Mouse (Mus musculus): Measurements from ENCODE around the gene Bod1l. TPM values are rescaled to one million over a fixed set of nuclear protein-coding genes. Genes with fewer than 3 reads are reported as not detected.
A peak's percentile ranks its signal among the peaks of the same experiment; 100 is the strongest.

The Bod1l gene
- 29.4 and 30.1 TPM in 2 replicates for polyA plus RNA-seq (2015; fragmentation: Nextera tagmentation; extraction: Ambion mirVana)

DNA sequence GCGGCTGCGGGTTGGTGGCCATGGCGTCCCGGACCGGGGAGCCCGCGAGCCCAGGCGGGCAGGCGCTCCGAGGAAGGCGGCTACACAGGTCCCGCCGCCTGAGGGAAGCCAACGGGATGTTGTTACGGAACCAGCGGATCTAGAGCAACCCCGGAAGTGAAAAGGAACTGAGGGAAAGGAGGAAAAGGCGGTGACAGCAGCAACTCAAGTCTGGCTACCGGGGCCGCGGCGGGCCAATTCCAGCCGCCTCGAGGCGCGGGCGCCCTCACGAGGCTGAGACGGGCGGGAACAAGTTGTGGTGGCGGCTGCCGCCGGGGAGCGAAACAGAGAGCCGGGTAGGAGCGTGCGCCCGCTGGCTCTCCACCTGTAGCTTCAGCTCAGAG is at the start of gene Bod1l:
Bod1l (minus strand) TSS at position 169 of the 383 bp plus-strand sequence.
- Histone ChIP-seq H3K36me3 (no peaks in the 10 kb centered on the region), H3K27ac (replicated peaks) (peak within 1 kb of the TSS; percentile 68), H3K4me3 (replicated peaks) (peak within 1 kb of the TSS; percentile 100), H3K9ac (replicated peaks) (peak within 1 kb of the TSS; percentile 97), H3K4me2 (peak within 1 kb of the TSS; percentile 82), H3K27me3 (replicated peaks) (no peaks in the 10 kb centered on the region), H3K4me1 (peaks cover 24% of the 10 kb centered on the region), H3K9me3 (replicated peaks) (no peaks in the 10 kb centered on the region)
- under 1% methylated on average over 38 of the region's 38 CpGs for WGBS
- peak; percentile 96 for ATAC-seq (ENCODE audit: low FRiP score)

DNA sequence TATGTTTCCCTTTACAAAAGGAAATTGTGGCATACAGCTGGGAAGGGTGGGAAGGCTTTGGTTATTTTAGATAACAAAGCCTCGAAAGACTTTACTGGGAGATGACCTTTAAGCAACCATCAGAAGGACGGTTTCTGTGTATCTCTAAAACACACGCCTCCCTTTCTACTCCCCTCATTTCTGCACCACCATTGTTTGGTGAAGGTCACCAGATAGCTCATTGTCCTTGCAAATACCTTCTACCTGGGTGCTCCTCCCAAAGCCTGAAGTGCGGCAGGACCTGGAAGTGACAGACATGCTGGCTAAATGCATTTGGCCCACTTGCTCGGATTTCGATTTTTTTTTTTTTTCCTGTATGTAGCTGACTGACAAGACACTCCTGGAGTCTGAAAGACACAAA is 49.2 kb upstream of the Bod1l start:
- Histone ChIP-seq H3K9ac (replicated peaks) (no peak overlapping the region), H3K36me3 (no peaks in the 10 kb centered on the region), H3K4me3 (replicated peaks) (no peak overlapping the region), H3K4me2 (no peak overlapping the region), H3K9me3 (replicated peaks) (no peaks in the 10 kb centered on the region), H3K27ac (replicated peaks) (no peak overlapping the region), H3K4me1 (peaks cover 9% of the 10 kb centered on the region), H3K27me3 (replicated peaks) (no peaks in the 10 kb centered on the region)
- 84% methylated on average over 6 of the region's 6 CpGs for WGBS
- ATAC-seq (ENCODE audit: low FRiP score) = no peak

DNA sequence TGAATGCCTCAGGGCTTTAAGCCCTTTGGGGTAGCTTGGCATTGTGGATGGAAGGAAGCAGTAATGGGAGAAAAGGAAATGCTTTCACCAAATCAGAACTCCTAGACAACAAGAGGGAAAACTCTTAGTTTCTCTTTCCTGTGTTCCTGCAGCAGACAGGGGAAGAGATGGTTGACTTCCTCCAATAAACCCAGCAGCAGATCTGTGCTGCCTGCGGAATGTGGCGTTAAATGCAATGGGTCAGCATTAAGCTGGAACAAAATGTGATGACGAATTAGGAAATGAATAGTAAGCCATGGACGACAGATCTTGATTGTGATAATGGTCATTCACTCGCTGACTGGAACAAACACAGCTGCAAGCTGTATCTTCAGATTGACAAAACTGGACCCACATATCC is 46.8 kb upstream of the Bod1l start:
- Histone ChIP-seq H3K36me3 (no peaks in the 10 kb centered on the region), H3K4me3 (replicated peaks) (no peak overlapping the region), H3K9ac (replicated peaks) (no peak overlapping the region), H3K4me1 (peaks cover 9% of the 10 kb centered on the region), H3K4me2 (no peak overlapping the region), H3K27me3 (replicated peaks) (no peaks in the 10 kb centered on the region), H3K9me3 (replicated peaks) (no peaks in the 10 kb centered on the region), H3K27ac (replicated peaks) (no peak overlapping the region; the same call in 1 of the 2 replicates)
- WGBS = 70% methylated on average over 5 of the region's 5 CpGs
- ATAC-seq (ENCODE audit: low FRiP score) = no peak

DNA sequence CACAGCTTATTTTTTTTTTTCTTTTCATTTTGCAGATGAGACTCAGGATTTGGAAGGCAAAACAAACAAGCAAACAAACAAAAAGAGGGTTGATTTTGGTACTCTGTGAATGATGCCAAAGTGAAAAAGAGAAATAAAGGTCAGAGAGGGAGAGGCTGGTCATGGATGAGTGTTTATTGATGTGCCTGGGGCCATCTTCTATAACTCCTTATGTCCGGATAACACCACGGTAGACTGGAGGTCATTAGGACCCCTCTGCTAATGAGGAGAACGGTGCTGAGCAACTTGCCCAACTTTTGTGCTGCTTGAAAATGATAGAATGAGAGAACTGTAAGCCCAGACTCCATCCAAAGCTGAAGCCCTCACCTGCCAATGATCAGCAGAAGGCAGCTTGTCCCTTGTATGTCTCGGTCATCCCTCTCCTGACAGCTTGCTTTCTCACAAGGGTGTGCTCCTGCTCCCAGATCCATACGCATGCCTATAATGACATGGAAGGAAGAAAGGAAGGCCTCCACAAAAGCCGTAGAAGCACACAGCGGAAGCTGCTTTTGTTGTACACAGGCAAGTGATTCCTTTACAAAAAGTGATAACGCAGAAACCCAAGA is 45.2 kb upstream of the Bod1l start:
- Histone ChIP-seq H3K4me1 (peaks cover 9% of the 10 kb centered on the region), H3K36me3 (no peaks in the 10 kb centered on the region), H3K27ac (replicated peaks) (peak overlapping the region; percentile 43), H3K9ac (replicated peaks) (no peak overlapping the region), H3K27me3 (replicated peaks) (no peaks in the 10 kb centered on the region), H3K4me3 (replicated peaks) (no peak overlapping the region), H3K4me2 (peak overlapping the region; percentile 28; the same call in 1 of the 2 replicates), H3K9me3 (replicated peaks) (no peaks in the 10 kb centered on the region)
- peak; percentile 9; the same call in 1 of the 2 replicates for ATAC-seq (ENCODE audit: low FRiP score)
- 70% methylated on average over 8 of the region's 8 CpGs for WGBS

DNA sequence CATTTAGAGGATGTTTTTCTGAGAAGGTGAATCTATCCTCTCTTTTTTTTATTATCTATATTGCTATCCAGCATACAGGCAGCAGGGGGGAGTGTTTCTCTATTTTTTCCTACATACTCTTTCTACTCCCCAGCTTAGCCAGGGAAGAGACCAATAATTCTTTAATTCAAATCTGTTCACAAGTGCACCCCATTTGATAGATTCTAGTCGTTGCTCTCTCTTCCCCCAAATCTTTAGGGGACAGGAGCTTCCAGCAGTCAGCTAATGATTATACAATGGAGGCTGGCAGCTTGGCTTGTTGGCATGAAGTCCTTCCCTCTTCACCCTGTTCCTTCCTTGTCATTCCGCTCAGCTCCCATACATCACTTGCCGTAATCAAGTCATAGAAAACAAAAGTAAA is 44.7 kb upstream of the Bod1l start:
- H3K27me3 ChIP-seq (replicated peaks) = no peaks in the 10 kb centered on the region
- H3K36me3 ChIP-seq = no peaks in the 10 kb centered on the region
- H3K9ac ChIP-seq (replicated peaks) = no peak overlapping the region
- H3K9me3 ChIP-seq (replicated peaks) = no peaks in the 10 kb centered on the region
- peak; percentile 83 for ATAC-seq (ENCODE audit: low FRiP score)
- H3K4me3 ChIP-seq (replicated peaks) = no peak overlapping the region
- 0 out of 2 replicates have a peak overlapping the region, but pooled peaks have one; percentile 58 for H3K27ac ChIP-seq (replicated peaks)
- WGBS = 27% methylated on average over 3 of the region's 3 CpGs
- peak overlapping the region; percentile 28; the same call in 1 of the 2 replicates for H3K4me2 ChIP-seq
- peaks cover 9% of the 10 kb centered on the region for H3K4me1 ChIP-seq

DNA sequence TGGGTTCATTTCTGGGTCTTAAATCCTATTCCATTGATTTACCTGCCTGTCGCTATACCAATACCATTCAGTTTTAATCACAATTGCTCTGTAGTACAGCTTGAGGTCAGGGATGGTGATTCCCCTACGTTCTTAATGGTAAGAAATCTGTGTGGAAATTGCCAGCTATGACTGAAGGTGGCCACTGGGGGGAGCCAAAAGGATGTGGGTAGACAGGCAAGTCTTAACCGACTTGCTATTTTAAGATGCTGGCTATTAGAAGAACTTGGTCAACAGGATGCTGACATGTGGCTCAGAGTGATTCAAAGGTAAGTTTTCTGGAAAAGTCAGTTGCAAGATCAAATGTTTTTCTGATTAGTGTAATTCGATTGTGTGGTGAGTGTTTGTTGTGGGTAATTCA is 43.6 kb upstream of the Bod1l start:
- H3K4me2 ChIP-seq = no peak overlapping the region
- no peak overlapping the region for H3K27ac ChIP-seq (replicated peaks)
- no peaks in the 10 kb centered on the region for H3K36me3 ChIP-seq
- WGBS = 10% methylated on average over 4 of the region's 4 CpGs
- no peaks in the 10 kb centered on the region for H3K27me3 ChIP-seq (replicated peaks)
- ATAC-seq (ENCODE audit: low FRiP score) = no peak
- H3K9ac ChIP-seq (replicated peaks) = no peak overlapping the region
- no peak overlapping the region for H3K4me3 ChIP-seq (replicated peaks)
- no peaks in the 10 kb centered on the region for H3K9me3 ChIP-seq (replicated peaks)
- peaks cover 9% of the 10 kb centered on the region for H3K4me1 ChIP-seq

DNA sequence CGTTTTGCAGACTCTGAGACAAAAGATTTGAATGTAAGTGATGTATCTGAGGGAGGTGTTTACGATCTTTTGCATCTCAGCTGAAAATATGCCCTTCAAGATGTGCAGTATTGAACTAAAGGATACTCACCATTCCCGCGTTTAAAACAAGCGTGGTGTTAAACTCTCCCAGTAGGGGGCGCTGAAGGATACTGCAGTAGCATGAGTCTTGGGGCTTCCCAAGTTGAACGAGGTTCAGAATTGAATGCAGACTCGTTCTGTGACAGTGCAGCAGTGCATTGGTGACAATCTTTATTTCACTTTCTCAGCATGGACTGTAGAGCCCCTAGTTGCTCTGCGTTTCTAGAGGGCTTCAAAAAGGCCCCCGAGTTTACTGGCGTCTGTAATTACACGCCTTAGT is 40.4 kb upstream of the Bod1l start:
- H3K27ac ChIP-seq (replicated peaks) = no peak overlapping the region
- H3K9me3 ChIP-seq (replicated peaks) = no peaks in the 10 kb centered on the region
- no peak overlapping the region for H3K4me3 ChIP-seq (replicated peaks)
- H3K4me2 ChIP-seq = peak overlapping the region; percentile 15; the same call in 1 of the 2 replicates
- H3K27me3 ChIP-seq (replicated peaks) = no peaks in the 10 kb centered on the region
- peaks cover 7% of the 10 kb centered on the region for H3K4me1 ChIP-seq
- WGBS = 11% methylated on average over 12 of the region's 12 CpGs
- no peak for ATAC-seq (ENCODE audit: low FRiP score)
- H3K9ac ChIP-seq (replicated peaks) = no peak overlapping the region
- no peaks in the 10 kb centered on the region for H3K36me3 ChIP-seq

DNA sequence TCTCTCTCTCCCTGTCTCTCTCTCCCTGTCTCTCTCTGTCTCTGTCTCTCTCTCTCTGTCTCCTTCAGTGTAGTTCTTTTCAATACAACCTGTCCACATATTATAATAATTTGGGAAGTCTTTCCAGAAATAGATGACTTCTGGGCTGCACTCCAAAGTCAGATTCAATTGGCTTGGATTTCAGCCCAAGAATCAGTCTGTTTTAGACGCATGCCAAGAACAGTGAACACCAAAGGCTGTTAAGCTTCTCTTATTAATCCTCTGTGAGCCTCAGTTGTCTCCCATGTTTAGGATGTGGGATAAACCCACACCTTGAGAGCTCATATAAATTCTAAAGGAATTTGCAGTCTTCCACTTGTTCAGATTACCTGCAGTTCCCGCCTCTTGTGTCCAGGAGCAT is 27.0 kb upstream of the Bod1l start:
- no peaks in the 10 kb centered on the region for H3K27me3 ChIP-seq (replicated peaks)
- 70% methylated on average over 2 of the region's 2 CpGs for WGBS
- H3K36me3 ChIP-seq = no peaks in the 10 kb centered on the region
- H3K9me3 ChIP-seq (replicated peaks) = no peaks in the 10 kb centered on the region
- ATAC-seq (ENCODE audit: low FRiP score) = no peak
- no peak overlapping the region for H3K9ac ChIP-seq (replicated peaks)
- H3K4me3 ChIP-seq (replicated peaks) = no peak overlapping the region
- H3K4me1 ChIP-seq = no peaks in the 10 kb centered on the region
- H3K4me2 ChIP-seq = no peak overlapping the region
- no peak overlapping the region for H3K27ac ChIP-seq (replicated peaks)

DNA sequence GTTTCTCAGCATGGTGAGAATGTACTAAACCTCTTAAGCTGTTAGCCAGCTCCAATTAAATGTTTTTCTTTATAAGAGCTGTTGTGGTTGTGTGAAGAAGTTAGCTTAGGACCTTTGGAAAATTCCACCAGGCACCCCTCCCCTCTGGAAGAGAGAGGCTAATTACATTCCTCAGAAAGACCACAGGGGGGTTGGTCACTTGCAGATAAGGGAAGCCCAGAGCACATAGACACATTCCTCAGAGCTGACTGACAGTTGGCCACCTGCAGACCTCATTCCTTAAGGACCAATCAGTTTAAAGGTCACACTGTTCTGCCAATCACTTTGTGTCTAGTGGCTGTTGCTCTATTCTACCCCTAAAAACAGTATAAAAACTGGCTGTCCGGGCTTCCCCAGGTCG is 11.7 kb upstream of the Bod1l start:
- Histone ChIP-seq H3K27ac (replicated peaks) (no peak overlapping the region), H3K4me2 (no peak overlapping the region), H3K9ac (replicated peaks) (no peak overlapping the region), H3K4me3 (replicated peaks) (no peak overlapping the region), H3K36me3 (no peaks in the 10 kb centered on the region), H3K9me3 (replicated peaks) (no peaks in the 10 kb centered on the region), H3K4me1 (no peaks in the 10 kb centered on the region), H3K27me3 (replicated peaks) (no peaks in the 10 kb centered on the region)
- WGBS = 79% methylated on average over 2 of the region's 2 CpGs
- ATAC-seq (ENCODE audit: low FRiP score) = no peak

DNA sequence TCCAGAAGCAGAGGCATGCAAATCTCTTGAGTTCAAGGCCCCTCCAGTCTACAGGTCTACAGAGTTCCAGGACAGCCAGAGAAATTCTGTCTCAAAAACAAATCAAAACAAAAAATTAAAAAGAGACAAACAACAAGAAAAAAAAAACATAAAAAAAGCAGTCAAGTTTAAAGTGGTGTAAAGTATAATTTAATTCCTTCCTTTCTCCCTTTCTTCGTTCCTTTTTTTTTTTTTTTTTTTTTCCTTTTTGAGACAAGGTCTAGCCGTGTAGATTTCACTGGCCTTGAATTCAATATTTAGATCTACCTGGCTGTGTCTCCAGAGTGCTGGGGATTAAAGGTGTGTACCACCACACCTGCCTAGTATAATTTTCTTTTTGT is 1.4 kb upstream of the Bod1l start:
- 65% methylated on average over 2 of the region's 2 CpGs for WGBS
- Histone ChIP-seq H3K9ac (replicated peaks) (no peak overlapping the region), H3K27me3 (replicated peaks) (no peaks in the 10 kb centered on the region), H3K9me3 (replicated peaks) (no peaks in the 10 kb centered on the region), H3K4me1 (peaks cover 24% of the 10 kb centered on the region), H3K4me2 (peak overlapping the region; percentile 82), H3K4me3 (replicated peaks) (peak overlapping the region; percentile 100; the same call in 1 of the 2 replicates), H3K27ac (replicated peaks) (no peak overlapping the region), H3K36me3 (no peaks in the 10 kb centered on the region)
- ATAC-seq (ENCODE audit: low FRiP score) = no peak

DNA sequence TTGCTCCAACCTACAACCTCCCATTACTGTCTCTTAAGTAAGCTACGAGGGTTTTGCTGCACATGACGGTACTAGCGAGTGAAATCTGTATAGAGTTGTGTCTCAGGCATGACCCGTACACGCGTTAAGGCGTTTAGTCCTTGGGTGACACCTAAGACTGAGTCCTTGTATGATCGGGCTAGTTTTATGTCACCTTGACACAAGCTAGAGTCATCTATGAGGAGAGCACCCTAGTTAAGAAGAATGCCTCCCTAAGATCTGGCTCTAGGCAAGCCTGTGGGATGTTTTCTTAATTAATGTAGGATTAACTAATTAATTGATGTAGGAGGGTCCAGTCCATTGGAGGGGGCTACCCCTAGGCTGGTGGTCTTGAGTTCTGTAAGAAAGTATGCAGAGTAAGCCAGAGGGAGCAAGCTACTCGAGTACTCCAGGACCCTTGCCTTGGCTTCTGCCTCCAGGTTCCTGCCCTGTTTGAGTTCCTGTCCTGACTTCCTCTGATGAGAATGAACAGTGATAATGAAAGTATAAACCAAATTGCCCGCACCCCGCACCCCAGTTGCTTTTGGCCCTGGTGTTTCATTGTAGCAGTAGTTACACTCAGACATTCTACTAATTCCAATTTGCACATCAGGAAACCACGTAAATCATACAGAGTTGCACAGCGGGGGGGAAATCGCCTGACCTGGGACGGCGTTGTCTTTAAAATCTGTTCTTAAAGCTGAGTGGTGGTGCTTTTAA is 874 bp upstream of the Bod1l start:
- H3K4me2 ChIP-seq = peak overlapping the region; percentile 82
- ATAC-seq (ENCODE audit: low FRiP score) = peak; percentile 26
- no peaks in the 10 kb centered on the region for H3K27me3 ChIP-seq (replicated peaks)
- H3K36me3 ChIP-seq = no peaks in the 10 kb centered on the region
- no peak overlapping the region for H3K27ac ChIP-seq (replicated peaks)
- H3K4me3 ChIP-seq (replicated peaks) = peak overlapping the region; percentile 100
- peaks cover 24% of the 10 kb centered on the region for H3K4me1 ChIP-seq
- 19% methylated on average over 16 of the region's 16 CpGs for WGBS
- 0 out of 2 replicates have a peak overlapping the region, but pooled peaks have one; percentile 32 for H3K9ac ChIP-seq (replicated peaks)
- H3K9me3 ChIP-seq (replicated peaks) = no peaks in the 10 kb centered on the region
